Mouse (Mus musculus) bone marrow, adult 2 months (tissue): ENCODE measurements around the gene Lrig2.

ENCODE experiments used
- CTCF ChIP-seq: fragments of 200-500 bp; IDR thresholded peaks from 2 replicates; pipeline ENCODE4 v1.5.1; 2011; ENCODE audit warnings: low read length, control low read depth; ENCODE audit not compliant: control insufficient read depth, insufficient read depth
- POLR2A ChIP-seq: fragments of 200-500 bp; IDR thresholded peaks from 2 replicates; pipeline ENCODE4 v1.6.1; 2011; ENCODE audit warnings: low read depth, mild to moderate bottlenecking, control low read depth, low read length, borderline replicate concordance; ENCODE audit not compliant: control insufficient read depth

DNA sequence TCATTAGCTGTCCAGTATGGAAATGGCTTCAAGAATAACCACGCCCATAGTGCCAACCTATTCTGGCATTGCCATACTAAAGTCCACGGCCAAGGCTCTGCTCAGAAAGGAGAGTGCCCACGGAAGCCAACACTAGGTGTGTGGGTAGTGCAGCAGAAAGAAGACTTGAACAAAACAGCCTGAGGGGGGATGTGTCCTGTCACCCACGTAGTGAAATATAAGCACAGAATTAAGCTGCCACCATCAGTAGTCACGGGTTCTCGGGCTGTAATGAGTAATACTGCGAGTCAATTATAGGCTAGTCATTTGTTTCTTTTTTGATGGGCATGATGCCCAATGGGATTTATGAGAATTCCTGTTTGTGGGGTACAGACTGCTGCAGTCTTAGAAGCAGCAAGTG lies 104.2 kb downstream of the Lrig2 start:
- TF ChIP-seq POLR2A (no peak), CTCF (no peak)
